Mouse (Mus musculus) lung, postnatal 10 days (tissue): ENCODE data around the gene Eef1akmt3.

Experiments used
- DNase-seq: peaks from one replicate; pipeline ENCODE4 v3.0.0; 2021

The Eef1akmt3 gene

GRCm38 (mm10) chr10:126993621-126994020 lies 47.7 kb downstream of the Eef1akmt3 start:
- no peak for DNase-seq

GRCm38 (mm10) chr10:126991676-126992075 lies 49.6 kb downstream of the Eef1akmt3 start:
- no peak for DNase-seq

GRCm38 (mm10) chr10:126990313-126991056 lies 50.8 kb downstream of the Eef1akmt3 start:
- DNase-seq: peak; percentile 95

- no peak for DNase-seq
Observed at GRCm38 (mm10) chr10:126988513-126989165, 52.7 kb downstream of the Eef1akmt3 start.

- peak; percentile 23 for DNase-seq
Observed at GRCm38 (mm10) chr10:126987183-126988118, 53.9 kb downstream of the Eef1akmt3 start.

GRCm38 (mm10) chr10:126986541-126986961 lies 54.8 kb downstream of the Eef1akmt3 start:
- DNase-seq: peak; percentile 95

GRCm38 (mm10) chr10:126985579-126985978 lies 55.7 kb downstream of the Eef1akmt3 start:
- DNase-seq: no peak

GRCm38 (mm10) chr10:126985127-126985526 lies 56.2 kb downstream of the Eef1akmt3 start:
- no peak for DNase-seq

- peak; percentile 54 for DNase-seq
Observed at GRCm38 (mm10) chr10:126984189-126985004, 56.9 kb downstream of the Eef1akmt3 start.

GRCm38 (mm10) chr10:126983193-126983725 lies 58.1 kb downstream of the Eef1akmt3 start:
- DNase-seq: no peak

- no peak for DNase-seq
Observed at GRCm38 (mm10) chr10:126981746-126982145, 59.6 kb downstream of the Eef1akmt3 start.
